Mouse (Mus musculus): ENCODE data around the gene Cyp27b1.
"Not testable (repeated sequence)": the region's sequence is repeated elsewhere in the genome, so short reads cannot be mapped to it uniquely, and the experiment has no call there.

The Cyp27b1 gene

DNA sequence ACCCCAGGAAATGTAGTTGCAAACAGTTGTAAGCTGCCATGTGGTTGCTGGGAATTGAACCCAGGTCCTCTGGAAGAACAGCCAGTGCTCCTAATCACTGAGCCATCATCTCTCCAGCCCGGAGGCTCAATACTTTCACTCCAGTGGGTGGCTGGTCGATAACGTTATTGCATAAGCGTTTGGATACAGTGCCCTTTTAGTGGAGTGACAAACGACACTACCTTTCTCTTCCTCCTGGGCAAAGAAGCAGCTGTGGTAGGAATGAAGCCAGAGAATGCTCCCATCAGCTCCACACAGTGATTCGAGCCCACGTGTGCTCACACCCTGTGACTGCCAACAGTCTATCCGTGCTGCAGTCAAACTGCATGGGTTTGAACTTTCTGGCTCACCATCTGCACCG lies 23.2 kb downstream of the Cyp27b1 start:
- no peak for DNase-seq

DNA sequence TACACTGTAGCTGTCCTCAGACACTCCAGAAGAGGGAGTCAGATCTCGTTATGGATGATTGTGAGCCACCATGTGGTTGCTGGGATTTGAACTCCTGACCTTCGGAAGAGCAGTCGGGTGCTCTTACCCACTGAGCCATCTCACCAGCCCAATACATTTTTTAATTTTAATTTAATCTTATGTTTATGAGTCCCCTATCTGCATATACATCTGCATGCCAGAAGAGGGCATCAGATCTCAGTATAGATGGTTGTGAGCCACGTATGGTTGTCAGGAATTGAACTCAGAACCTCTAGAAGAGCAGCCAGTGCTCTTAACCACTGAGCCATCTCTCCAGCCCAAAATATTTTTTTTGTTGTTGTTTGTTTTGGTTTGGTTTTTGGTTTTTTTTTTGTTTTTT lies 24.2 kb downstream of the Cyp27b1 start:
- not testable (repeated sequence) for DNase-seq

DNA sequence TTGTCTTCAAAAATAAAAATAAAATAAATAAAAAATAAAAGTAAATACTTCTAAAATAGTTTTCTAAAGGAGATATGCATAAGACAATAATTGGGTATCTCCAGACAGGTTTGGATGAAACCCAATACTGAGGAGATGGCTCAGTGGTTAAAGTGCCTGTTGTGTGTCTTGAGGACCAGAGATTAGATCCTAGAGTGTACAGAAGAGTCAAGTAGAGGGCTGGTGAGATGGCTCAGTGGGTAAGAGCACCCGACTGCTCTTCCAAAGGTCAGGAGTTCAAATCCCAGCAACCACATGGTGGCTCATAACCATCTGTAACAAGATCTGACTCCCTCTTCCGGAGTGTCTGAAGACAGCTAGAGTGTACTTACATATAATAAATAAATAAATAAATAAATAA lies 24.9 kb downstream of the Cyp27b1 start:
- DNase-seq = not testable (repeated sequence)

DNA sequence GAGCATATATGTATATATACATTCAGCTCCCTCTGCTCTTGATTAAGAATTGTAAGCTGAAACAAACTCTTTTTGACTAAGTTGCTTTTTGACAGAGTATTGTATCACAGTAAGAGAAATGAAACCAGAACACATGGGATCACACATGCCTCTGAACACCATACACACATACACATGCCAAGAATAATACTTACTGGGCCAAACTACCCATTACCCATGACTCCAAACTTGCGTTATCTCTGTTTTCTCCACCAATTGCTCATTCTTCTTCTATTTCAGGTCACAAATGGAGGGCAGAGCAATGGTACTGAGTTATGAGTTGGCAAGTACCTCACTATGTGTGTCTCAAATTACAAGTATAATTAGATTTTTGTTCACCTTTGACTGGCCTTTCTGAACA lies 25.9 kb downstream of the Cyp27b1 start:
- DNase-seq = no peak

DNA sequence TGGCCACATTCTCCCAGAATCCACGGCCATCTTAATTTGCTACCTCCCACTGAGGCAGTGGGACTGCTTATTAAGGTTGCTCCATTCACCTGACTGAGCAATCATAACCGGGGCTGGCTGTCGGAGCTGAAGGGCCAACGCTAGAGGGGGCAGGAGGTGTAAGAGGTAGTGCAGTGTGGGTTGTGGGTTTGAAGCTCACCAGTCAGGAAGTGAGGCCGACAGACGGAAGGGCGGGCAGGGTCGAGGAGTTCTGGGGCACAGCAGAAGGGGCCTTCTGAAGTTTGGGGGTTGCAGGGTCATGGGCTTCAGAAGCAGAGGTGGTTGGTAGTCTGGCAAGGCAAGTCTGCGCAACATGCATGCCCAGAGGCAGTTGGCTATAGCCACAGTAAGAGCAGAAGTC lies 27.0 kb downstream of the Cyp27b1 start, which contains the start of gene Agap2:
Gene Agap2, plus strand, starts transcription at position 205 of the 400 bp plus-strand sequence.
- no peak for DNase-seq

DNA sequence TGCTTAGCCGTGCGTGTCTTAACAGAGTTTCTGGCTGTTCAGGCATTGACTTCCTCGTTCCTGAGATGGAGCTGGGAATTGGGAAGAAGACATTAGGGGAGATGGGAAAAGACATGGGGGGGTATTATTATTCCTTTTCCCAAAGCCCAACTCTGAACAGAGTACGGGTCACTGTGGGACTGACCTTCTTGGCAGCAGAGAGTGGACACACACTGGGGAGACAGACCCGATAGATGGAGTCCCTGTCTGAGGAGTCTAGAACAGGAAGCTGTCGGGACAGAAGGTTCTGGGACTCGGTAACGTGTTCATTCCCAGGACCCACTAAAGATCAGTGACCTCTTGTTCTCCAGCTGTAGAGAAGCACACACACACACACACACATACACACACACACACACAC lies 27.6 kb downstream of the Cyp27b1 start:
- no peak for DNase-seq

DNA sequence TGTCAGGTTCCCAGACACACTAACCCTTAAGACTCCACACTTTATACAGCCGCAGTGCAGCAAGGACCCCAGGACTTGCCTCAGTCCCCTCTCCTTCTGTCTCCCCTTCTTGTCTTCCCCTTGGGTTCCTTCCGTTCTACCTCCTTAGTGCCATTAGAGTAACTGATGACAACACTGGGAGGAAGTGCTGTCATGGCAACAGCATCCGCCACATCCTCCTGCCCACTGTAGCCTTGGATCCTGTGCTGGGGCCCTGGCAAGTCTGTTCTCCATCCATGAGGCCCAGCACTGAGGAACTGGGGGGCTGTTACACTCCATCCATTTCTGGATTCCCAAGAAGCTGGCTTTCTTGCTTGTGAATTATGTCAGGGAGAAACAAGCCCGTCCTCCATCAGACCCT lies 28.0 kb downstream of the Cyp27b1 start:
- no peak for DNase-seq

DNA sequence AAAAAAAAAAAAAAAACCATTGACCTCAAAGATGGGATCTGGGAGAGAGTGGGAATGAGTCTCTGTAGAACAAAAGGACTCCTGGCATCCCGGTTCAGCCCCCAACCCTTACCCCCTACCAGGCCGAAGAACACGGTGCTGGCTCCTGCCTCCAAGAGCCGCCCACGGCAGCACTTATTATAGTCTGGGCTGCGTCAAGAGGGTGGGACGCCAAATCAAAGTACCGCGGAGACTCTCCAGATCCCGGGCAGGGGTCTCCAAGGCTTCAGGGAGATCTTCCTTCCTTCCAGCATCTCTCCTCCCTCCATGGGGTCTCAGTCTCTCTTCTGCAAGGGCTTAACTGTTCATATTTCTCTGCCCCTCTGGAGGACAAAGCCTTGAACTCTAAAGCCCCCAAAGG lies 29.5 kb downstream of the Cyp27b1 start:
- DNase-seq = no peak

DNA sequence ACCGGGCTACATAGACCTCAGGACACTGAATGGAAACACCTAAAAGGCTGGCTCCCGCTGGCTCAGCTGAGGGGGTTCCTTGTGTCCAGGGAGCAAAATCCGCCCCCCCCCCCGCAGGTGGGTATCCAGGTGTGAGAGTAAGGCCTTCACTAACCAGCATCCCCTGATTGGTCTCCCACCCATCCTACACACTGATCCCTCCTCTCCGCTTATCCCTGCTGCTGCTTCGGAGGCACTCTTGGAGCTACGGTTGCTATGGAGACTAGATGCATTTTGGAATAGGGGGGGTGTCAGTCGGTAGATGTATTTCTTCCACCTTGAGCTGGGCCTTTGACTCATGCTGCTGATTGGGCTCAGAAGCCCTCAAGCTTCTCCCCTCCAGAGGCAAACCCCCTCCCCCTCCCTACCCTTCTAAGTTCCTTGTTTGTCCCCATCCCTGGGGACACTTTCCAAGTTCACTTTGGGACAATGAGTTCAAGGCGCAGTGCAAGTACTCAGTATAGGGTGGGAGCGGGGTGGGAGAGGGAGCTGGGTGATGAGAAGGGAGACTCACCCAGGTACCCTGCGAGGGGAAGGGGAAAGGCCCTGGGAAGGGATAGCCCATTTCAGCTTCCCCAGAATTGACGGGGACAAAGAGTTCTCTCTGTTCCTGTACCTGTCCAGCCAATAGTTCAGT lies 30.1 kb downstream of the Cyp27b1 start:
- DNase-seq = peak in 1 of 2 experiments; percentile 49

DNA sequence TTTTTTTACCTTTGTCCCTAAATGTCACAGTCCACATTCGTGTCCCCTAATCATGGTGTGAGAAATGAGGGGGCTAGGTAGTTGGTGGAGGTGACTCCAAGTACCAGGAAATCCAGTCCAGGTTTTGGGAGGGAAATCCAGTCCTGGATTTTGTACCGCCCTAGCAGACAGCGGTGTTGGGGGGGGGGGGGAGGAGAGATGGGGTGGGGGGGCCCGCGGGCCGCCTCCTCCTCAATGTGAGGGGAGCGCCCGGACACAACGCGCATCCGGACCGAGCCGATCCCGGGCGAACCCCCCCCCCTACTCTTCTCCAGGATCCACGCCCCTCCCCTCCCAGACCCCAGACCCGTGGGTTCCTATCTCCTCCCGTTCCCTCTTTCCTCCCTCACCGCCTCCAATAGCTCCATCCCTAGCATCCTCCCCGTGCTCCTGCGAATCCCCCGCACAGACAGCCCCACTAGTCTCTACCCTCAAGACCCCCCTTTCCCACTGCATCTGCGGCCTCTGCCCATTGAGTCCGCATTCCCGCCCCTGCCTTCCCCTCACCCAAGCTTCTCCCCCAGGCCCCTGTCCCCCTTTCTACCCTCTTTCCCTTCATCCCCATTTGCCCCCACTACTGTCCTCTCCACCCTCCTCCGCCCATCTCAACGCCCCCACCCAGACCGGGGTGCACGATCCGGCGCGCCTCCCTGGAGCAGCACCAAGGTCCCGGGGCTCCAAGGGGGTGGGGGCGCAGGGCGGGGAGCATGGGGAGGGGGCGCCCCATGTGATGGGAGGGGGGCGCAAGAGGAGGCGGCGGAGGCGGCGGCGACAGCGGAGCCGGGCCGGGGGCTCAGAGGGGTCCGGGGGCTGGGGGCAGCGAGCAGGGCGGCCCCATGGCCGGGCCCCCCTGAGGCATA lies 30.9 kb downstream of the Cyp27b1 start:
- DNase-seq = peak; percentile 83 to 87

DNA sequence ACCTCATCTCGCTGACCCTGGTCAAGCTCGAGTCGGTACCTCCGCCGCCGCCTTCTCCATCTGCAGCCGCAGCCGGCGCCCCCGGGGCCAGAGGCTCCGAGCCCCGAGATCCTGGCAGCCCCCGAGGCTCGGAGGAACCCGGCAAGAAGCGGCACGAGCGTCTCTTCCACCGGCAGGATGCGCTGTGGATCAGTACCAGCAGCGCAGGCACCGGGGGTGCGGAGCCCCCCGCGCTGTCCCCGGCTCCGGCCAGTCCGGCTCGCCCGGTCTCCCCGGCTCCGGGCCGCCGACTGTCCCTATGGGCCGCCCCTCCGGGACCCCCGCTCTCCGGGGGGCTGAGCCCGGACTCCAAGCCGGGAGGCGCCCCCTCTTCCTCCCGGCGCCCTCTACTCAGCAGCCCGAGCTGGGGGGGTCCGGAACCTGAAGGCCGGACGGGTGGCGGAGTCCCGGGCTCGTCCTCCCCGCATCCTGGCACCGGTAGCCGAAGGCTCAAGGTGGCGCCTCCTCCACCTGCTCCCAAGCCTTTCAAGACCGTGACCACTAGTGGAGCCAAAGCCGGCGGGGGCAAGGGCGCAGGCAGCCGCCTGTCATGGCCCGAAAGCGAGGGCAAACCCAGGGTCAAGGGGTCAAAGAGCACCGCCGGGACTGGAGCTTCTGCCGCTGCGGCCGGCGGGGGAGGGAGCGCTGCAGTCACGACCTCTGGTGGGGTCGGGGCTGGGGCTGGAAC lies 31.8 kb downstream of the Cyp27b1 start:
- DNase-seq = peak; percentile 79 to 80

DNA sequence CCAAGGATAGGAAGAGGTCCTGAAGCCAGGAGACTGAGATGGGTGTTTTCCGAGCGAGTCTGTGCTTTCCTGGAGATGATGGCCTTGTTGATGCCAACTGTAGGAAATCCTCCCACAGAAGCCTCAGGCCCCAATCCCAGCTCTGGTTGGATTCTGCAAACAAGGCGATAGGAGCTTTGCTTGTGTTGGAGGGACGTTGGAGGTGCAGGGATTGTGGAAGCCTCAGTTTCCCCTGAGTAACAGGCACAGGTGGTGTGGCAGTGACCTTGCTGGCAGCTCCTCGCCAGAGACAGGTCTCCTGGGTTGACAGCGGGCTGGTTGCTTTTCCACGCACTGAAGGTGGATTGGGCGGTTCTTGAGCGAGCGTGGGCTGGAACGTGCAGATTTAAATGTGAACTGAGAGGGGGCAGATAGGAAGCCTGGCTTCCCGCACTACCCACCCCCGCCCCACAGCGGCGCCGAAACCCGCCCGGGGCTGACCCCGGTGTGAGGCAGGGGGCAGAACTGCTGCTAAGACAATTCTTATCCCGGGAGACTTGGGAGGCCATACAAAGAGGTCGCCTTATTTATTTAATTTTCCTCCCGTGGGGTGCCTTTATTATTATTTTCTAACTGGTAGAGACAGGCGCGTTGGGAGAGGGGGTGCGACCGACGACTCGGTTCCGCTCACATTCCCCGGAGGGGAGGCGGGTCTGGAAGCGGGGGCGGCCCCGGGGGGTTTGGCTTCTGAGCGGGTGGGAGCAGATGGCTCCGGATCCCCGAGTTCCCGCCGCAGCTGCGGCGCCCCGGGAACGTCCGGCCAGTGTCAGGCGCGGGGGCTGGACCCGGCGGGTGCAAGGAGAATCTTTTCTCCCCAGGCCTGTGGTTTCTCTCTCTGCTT lies 33.1 kb downstream of the Cyp27b1 start:
- DNase-seq = peak; percentile 59 to 67

DNA sequence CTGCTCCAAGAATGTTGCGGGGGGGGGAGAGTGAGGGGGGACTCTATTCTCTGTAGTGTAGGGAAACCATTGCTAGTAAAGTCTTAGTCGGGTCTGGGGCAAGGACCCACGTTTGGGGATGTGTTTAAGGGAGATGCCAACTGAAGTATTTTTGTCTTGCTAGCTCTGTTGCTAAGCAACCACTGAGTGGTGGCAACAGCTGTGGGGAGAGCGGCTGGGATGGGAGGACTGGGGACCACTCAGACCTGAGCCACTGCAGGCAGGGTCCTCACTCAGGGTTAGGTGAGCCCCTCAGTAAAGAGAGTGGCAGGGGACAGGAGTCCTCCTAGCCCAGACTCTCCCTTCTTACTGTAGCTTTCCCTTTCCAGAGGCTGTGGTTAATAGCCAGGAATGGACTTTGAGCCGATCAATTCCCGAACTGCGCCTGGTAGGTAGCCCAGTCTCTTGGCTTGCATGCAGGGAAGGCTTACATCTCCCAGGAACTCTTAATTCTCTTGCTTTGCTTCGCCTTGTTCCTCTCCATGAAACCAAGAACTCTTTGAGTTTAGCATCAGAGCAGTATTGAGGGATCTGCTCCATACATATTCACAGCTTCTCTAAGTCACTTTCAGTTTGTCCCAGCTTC lies 34.1 kb downstream of the Cyp27b1 start:
- peak in 1 of 2 experiments; percentile 47 for DNase-seq

DNA sequence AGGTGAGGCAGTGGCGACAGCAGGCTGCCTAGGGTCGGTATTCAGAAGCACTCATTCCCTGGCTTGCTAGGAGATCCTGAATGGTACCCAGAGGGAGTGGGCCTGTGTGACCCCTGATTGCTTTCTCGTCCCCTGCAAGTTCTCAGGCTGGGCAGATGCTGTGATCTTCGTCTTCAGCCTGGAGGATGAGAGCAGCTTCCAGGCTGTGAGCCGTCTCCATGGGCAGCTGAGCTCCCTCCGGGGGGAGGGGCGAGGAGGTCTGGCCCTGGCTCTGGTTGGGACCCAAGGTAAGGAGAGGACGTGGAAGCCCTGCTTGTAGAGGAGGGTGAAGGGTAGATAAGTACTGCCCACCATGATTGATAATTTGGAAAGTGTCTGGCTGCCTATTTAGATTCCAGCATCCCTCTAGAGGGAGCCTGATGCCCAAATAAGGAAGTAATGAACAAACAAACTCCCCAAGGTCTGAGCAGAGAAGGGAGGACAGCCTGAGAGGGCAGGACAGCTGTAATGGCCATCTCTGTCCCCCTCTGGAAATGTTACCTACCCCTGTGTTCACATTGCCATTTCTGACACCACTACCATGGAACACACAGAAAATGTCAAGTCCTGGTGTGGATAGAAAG lies 35.4 kb downstream of the Cyp27b1 start:
- no peak for DNase-seq

DNA sequence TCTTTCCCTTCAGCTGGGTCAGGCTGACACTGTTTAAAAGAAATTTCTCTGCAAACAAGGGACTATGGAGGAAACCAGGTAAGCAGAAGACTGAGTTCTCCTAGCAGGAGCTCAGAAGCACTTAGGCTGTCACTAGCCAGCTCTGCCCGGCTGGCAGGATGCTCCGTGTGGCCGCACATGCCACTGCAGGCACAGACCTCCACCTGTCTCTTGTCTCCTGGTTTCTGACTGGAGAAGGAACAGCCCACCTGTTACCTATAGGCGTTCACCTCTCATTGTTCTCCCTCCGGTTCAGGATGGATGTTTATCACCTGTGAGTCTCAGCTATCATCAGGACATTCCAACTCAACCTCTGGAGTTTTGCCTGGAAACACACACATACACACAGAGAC lies 35.9 kb downstream of the Cyp27b1 start:
- DNase-seq = peak in 1 of 2 experiments; percentile 54

DNA sequence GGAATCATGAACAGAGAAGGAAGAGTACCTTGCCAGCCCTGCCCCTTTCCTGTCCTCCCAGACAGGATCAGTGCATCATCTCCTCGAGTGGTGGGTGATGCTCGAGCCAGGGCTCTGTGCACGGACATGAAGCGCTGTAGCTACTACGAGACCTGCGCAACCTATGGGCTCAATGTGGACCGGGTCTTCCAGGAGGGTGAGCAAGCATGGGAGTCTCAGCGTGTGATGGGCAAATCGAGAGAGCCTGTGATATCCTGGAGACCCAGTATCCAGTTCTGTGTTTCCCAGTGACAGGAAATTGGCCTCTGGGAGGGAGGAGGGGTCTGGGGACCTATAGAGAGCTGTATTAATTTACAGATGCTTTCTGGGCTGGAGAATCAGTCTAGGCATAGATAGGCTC lies 37.0 kb downstream of the Cyp27b1 start:
- DNase-seq = no peak

DNA sequence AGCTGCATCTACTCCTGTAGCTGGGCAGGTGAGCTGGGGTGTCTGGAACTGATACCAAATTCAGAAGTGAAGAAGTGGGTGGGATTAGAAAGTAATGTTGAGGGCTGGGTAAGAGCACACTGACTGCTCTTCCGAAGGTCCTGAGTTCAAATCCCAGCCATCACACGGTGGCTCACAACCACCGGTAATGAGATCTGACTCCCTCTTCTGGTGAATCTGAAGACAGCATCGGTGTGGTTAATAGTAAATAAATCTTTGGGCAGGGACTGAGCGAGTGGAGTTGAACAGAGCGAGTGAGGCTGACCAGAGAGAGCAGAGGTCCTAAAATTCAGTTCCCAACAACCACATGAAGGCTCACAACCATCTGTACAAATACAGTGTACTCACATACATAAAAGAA lies 37.6 kb downstream of the Cyp27b1 start:
- peak in 1 of 2 experiments; percentile 11 for DNase-seq

DNA sequence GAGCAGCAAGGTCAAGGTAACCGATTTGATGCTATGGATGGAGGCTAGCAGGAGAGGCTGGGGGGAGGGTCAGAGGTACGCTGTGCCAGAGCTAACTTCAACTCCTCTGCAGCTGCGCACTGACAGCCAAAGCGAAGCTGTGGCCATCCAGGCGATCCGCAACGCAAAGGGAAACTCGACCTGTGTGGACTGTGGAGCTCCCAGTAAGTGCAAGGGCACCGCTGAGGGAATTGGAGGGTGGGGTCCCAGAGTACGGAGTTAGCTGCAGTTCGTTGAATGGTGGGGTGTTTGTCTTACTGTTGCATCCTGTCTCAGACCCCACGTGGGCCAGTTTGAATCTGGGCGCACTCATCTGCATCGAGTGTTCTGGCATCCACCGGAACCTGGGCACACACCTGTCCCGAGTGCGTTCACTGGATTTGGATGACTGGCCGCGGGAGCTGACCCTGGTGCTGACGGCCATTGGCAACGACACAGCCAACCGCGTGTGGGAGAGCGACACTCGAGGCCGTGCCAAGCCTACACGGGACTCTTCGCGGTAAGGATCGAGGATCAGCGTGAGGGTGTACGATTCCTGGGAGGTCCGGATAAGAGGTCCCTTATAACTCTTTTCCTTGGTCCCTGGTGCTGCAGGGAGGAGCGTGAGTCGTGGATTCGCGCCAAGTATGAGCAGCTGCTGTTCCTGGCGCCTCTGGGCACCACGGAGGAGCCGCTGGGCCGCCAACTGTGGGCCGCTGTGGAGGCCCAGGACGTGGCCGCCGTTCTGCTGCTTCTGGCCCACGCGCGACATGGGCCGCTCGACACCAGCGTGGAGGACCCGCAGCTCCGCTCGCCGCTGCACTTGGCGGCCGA lies 42.7 kb downstream of the Cyp27b1 start:
- DNase-seq = peak; percentile 72 to 76

DNA sequence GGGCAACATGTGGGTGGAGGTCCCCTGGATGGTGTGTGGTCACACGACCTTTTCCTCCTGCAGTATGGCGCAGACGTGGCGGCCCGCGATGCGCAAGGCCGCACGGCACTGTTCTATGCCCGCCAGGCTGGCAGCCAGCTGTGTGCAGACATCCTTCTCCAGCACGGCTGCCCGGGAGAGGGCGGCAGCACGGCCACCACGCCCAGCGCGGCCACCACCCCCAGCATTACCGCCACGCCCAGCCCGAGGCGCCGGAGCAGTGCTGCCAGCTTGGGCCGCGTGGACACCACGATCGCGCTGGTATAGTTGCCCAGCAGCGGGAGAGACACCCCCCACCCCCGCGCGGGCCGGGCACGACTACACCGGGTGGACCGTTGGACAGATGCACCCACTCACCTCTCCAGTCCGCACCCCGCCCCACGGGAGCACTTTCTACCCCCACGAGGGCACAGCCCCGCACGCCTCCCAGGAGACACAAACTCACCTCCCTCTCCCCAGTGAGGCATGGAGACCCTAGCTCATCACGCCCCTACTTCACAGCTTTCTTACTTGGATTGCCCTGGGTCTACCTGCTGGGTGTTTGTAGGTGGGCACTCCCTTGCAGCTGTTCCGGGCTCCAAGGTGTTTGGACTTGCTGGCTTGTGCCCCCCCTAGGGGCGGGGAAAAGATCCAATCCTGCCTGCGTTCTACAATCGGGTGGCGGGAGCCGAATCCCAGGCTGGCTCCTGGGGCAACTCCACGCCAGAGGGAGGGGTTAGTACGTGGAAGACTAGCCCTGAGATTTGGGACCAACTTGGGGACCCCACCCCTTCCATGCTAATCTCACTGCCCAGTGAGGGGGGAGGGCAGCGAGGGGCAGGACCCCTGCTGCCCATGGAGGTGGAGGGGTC lies 43.7 kb downstream of the Cyp27b1 start:
- DNase-seq = peak; percentile 62 to 65

Measured in cerebellum, postnatal 10 days (tissue).